Mouse (Mus musculus) stomach, postnatal 0 days (tissue): ENCODE results near the gene Edc3.
A peak's percentile ranks its signal among the peaks of the same experiment; 100 is the strongest.

Source experiments
- CTCF ChIP-seq: IDR thresholded peaks from 2 replicates; pipeline ENCODE4 v1.5.1; 2016; ENCODE audit warnings: antibody characterized with exemption, low read depth, mild to moderate bottlenecking, moderate library complexity
- EP300 ChIP-seq: optimal IDR thresholded peaks from 2 replicates; pipeline ENCODE3; 2016; ENCODE audit warnings: antibody characterized with exemption

DNA sequence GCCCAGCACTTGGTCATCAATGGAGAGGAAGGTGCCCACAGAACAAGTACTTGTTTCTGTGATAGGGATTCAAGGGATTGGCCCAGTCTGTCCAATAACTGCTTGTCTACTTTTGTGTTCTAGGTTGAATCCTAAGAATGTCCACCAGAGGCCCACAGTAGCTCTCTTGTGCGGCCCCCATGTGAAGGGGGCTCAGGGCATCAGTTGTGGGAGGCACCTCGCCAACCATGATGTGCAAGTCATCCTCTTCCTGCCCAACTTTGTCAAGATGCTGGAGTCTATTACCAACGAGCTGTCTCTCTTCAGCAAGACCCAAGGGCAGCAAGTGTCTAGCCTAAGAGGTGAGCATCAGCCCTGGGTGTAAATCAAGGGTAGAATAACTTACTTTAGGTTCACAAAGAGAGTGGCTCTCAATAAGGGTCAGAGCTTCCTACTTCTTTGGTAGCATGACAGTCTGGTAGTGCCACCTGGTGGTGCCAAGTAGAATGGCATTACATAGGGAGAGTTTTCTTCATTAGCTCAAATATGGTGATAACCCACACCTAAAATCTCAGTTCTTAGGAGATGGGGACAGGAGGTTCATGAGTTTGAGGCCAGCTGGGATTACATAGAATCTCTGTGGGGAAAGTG, 36.2 kb downstream of the Edc3 start:
- TF ChIP-seq CTCF: peak; percentile 96
- TF ChIP-seq EP300: no peak
